Mouse (Mus musculus): Measurements from ENCODE around the gene Syngr2.

DNA sequence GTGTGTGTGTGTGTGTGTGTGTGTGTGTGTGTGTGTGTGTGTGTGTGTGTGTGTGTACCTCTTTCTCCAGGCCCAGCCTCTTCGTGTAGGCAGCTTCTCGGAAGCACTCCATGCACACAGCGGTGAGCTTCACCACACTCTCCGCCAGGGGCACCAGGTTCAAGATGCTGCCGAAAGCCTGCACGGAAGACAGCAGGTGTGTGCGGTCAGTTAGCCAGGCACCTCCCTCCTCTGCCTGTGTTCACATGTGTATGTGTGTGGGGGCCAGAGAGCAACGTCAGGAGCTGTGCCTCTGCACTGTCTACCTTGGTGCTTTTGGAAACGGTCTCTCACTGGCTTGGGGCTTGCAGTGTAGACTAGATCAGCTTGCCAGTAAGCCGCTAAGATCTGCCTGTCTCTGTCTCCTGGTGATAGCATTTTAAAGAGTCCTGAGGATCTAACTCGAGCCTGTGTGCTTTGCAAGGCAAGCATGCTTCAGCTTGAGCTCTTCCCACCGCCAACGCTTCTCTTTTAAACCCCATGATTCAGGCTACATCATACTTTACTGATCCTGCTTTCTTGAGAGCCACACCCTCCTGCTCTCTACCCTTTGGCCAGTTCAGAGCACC lies 7.0 kb downstream of the Syngr2 start:
- no peak for TF ChIP-seq POLR2A (IDR thresholded peaks at IDR 0.05; ENCODE audit: borderline replicate concordance, extremely low read depth, insufficient read depth, insufficient read length, poor library complexity, severe bottlenecking)
- TF ChIP-seq CTCF (IDR thresholded peaks at IDR 0.05; ENCODE audit: borderline replicate concordance, extremely low read depth, insufficient read depth, insufficient read length): no peak

All from brain, embryonic 14.5 days (tissue).